Mouse (Mus musculus) kidney, adult 2 months (tissue): ENCODE results near the gene Ctbp2.

Experiments
- CTCF ChIP-seq: fragments of 200-500 bp; conservative IDR thresholded peaks from 2 replicates; pipeline ENCODE4 v1.5.1; 2011; ENCODE audit warnings: low read depth, mild to moderate bottlenecking, control low read depth, low read length, moderate library complexity, mixed read lengths; ENCODE audit not compliant: insufficient read depth, insufficient read length
- POLR2A ChIP-seq: fragments of 200-500 bp; IDR thresholded peaks from one replicate; pipeline ENCODE4 v1.6.1; 2011; ENCODE audit warnings: low read depth, low read length, control low read depth

GRCm38 (mm10) chr7:133072535-133072934 is 51.6 kb downstream of the Ctbp2 start:
- TF ChIP-seq CTCF (no peak), POLR2A (no peak)
